Mouse (Mus musculus) lung, adult 2 months (tissue): ENCODE measurements around the gene Ccnyl1.

Source experiments
- CTCF ChIP-seq: fragments of 200-500 bp; IDR thresholded peaks from 2 replicates; pipeline ENCODE4 v1.5.1; 2011; ENCODE audit warnings: mild to moderate bottlenecking, low read length, control low read depth; ENCODE audit not compliant: insufficient read depth
- POLR2A ChIP-seq: fragments of 200-500 bp; IDR thresholded peaks from 2 replicates; pipeline ENCODE4 v1.6.1; 2011; ENCODE audit warnings: low read depth, mild to moderate bottlenecking, control low read depth, low read length, borderline replicate concordance; ENCODE audit errors: extremely low read depth

- no peak for TF ChIP-seq CTCF
- TF ChIP-seq POLR2A, result no peak
Observed at GRCm38 (mm10) chr1:64705230-64705629, 15.0 kb downstream of the Ccnyl1 start.
